Mouse (Mus musculus): Measurements from ENCODE around the gene Cngb1. TPM values are rescaled to one million over a fixed set of nuclear protein-coding genes. Genes with fewer than 3 reads are reported as not detected.
A peak's percentile ranks its signal among the peaks of the same experiment; 100 is the strongest.
"Not testable (repeated sequence)": the region's sequence is repeated elsewhere in the genome, so short reads cannot be mapped to it uniquely, and the experiment has no call there.

Cngb1 gene
- polyA plus RNA-seq, 1 experiment from 2014 or later, result 0.61 TPM

DNA sequence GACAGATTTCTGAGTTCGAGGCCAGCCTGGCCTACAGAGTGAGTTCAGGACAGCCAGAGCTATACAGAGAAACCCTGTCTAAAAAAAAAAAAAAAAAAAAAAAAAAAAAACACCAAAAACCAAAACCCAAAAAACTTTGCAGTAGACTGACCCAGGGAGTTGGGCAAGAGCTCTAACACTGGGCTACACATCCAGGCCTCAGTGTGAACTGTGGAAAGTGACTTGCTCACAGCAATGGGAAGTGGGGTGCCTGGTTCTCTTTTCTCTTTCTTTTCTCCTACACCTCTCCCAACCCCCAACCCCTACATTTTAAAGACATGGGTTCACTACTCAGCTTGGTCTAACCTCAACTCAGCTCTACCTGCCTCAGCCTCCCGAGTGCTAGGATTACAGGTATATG, 44.2 kb downstream of the Cngb1 start:
- no peaks in the 10 kb centered on the region for H3K4me1 ChIP-seq
- H3K27me3 ChIP-seq, result no peaks in the 10 kb centered on the region
- H3K4me3 ChIP-seq, result no peak overlapping the region
- no peak overlapping the region for H3K9ac ChIP-seq
- H3K4me2 ChIP-seq (replicated peaks), result no peak overlapping the region
- H3K36me3 ChIP-seq, result no peaks in the 10 kb centered on the region
- ATAC-seq (ENCODE audit: low FRiP score, low read depth), result no peak
- no peak overlapping the region for H3K27ac ChIP-seq
- 80% methylated on average over 2 of the region's 2 CpGs for WGBS
- no peaks in the 10 kb centered on the region; the same call in 1 of the 2 replicates for H3K9me3 ChIP-seq

DNA sequence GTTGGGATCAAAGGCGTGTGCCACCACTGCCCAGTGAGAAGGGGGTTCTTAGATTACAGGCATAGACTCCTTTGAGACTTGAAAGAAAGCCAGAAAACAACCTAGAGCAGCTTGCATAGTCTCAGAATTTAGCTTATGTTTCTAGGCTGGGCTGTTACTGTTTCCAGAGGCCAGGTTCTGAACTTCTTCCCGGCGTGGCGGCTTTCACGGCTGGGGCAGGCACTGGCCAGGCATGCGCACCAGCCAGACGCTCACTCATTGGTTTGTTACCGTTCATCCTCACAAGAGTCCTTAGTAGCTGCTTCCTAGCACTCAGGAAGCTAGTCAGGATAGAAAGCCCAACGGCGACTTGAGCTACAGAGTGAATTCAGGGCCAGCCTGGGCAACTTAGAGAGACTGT, 50.8 kb downstream of the Cngb1 start:
- no peaks in the 10 kb centered on the region for H3K36me3 ChIP-seq
- WGBS, result 78% methylated on average over 10 of the region's 10 CpGs
- H3K9me3 ChIP-seq, result no peaks in the 10 kb centered on the region
- no peaks in the 10 kb centered on the region for H3K27me3 ChIP-seq
- no peak for ATAC-seq (ENCODE audit: low FRiP score, low read depth)
- H3K4me1 ChIP-seq, result no peaks in the 10 kb centered on the region
- no peak overlapping the region for H3K4me2 ChIP-seq (replicated peaks)
- no peak overlapping the region for H3K9ac ChIP-seq
- no peak overlapping the region for H3K4me3 ChIP-seq
- H3K27ac ChIP-seq, result no peak overlapping the region

DNA sequence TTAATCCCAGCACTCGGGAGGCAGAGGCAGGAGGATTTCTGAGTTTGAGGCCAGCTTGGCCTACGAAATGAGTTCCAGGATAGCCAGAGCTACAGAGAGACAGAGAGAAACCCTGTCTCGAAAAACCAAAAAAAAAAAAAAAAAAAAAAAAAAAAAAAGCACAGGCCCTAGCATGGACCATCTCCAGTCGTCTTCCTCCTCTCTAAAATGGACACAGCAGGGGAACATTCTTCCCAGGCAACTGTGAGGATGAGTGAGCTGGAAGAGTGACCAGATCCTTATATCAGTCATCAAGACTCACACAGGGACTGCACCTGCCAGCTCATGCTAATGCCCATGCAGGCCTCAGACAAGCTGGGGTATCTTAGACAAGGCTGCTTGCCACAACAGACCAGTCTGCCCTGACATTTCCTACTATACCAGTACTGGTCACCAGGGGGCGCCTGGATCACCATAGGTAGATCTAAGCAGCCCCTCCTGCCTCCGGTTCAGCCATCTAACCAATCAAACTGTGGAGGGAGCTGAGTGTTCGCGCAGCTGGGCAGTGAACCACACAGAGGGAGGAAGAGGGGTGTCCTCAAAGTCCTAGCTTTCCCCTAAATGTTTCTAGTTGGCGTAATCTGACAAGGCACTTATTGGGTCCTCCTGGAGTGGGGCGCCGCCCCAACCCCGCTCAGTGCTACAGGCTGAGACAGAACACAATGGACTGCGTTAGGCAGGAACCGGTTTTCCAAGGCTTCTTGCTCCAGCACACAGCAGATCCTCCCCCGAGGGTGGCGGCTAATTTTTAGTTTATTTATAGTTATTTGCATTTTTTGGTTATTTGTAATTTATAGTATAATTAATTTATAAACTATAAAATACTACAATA, 51.6 kb downstream of the Cngb1 start:
- H3K9me3 ChIP-seq, result no peaks in the 10 kb centered on the region
- ATAC-seq (ENCODE audit: low FRiP score, low read depth), result peak; percentile 92
- no peaks in the 10 kb centered on the region for H3K4me1 ChIP-seq
- WGBS, result 23% methylated on average over 16 of the region's 16 CpGs
- peak overlapping the region; percentile 28 for H3K4me3 ChIP-seq
- peak overlapping the region; percentile 63 for H3K4me2 ChIP-seq (replicated peaks)
- peak overlapping the region; percentile 22; the same call in 1 of the 2 replicates for H3K27ac ChIP-seq
- no peaks in the 10 kb centered on the region for H3K27me3 ChIP-seq
- peak overlapping the region; percentile 57; the same call in 1 of the 2 replicates for H3K9ac ChIP-seq
- no peaks in the 10 kb centered on the region for H3K36me3 ChIP-seq

DNA sequence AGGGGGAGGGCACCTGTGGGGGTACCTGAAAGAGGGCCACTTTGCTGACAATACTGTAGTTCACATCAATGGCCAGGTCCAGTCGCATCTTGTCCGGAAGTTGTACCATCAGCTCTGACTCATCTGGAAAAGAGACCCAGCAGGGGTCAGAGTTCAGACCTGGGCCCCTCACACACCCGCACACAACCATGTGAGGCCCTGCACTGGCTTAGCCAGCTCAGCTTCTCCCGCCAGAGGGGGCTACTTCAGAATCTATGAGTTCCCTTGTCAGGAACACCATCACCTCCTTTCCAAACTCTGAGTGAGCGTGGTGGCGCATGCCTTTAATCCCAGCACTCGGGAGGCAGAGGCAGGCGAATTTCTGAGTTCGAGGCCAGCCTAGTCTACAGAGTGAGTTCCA, 54.3 kb downstream of the Cngb1 start:
- ATAC-seq (ENCODE audit: low FRiP score, low read depth), result no peak
- no peaks in the 10 kb centered on the region for H3K36me3 ChIP-seq
- H3K4me3 ChIP-seq, result no peak overlapping the region
- 63% methylated on average over 9 of the region's 9 CpGs for WGBS
- H3K9me3 ChIP-seq, result no peaks in the 10 kb centered on the region
- no peak overlapping the region for H3K27ac ChIP-seq
- no peak overlapping the region for H3K9ac ChIP-seq
- no peaks in the 10 kb centered on the region for H3K4me1 ChIP-seq
- H3K27me3 ChIP-seq, result no peaks in the 10 kb centered on the region
- H3K4me2 ChIP-seq (replicated peaks), result no peak overlapping the region

DNA sequence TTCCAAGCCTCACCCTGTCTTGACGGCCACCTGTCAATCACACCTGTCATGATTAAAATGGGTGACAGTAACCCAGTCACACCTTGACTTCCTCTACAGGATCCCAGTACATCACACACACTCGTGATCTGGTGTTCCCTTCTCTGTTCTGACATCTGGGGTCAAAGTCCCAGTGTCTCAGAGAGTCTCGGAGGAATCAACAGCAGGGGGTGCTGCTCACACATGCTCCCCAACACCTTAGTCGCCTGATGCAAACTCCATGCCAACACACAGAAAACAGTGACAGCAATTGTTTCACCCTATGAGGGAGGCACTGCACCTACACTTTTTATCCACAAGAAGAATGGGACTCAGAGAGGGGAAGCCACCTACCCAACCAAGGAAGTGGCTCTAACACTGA, 56.5 kb downstream of the Cngb1 start:
- no peaks in the 10 kb centered on the region for H3K27me3 ChIP-seq
- no peak for ATAC-seq (ENCODE audit: low FRiP score, low read depth)
- no peak overlapping the region for H3K4me2 ChIP-seq (replicated peaks)
- WGBS, result 45% methylated on average over 4 of the region's 4 CpGs
- H3K9ac ChIP-seq, result no peak overlapping the region
- no peaks in the 10 kb centered on the region for H3K9me3 ChIP-seq
- H3K27ac ChIP-seq, result no peak overlapping the region
- H3K36me3 ChIP-seq, result no peaks in the 10 kb centered on the region
- H3K4me3 ChIP-seq, result no peak overlapping the region
- peaks cover 6% of the 10 kb centered on the region for H3K4me1 ChIP-seq

DNA sequence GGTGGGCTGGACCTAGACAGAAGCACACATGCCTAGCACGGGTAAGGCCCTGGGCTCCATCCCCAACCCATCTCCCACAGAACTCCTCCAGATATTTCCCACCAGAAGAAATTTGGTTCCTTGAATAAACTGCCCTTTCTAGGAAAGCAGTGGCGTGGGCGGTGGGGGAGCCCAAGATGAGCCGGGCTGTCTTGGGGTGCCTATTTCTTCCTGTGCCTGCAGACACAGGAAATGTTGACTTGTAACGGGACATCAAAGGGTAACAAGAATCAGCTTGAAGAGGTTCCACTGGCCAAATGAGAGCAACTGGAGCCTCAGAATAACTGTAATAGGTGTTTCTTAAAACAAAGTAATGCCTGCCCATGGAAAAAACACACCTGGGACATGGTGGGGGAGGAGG, 59.1 kb downstream of the Cngb1 start:
- Histone ChIP-seq H3K36me3 (no peaks in the 10 kb centered on the region), H3K4me3 (no peak overlapping the region), H3K4me2 (replicated peaks) (no peak overlapping the region), H3K27ac (no peak overlapping the region), H3K4me1 (peaks cover 13% of the 10 kb centered on the region), H3K27me3 (no peaks in the 10 kb centered on the region), H3K9me3 (no peaks in the 10 kb centered on the region), H3K9ac (no peak overlapping the region)
- 70% methylated on average over 5 of the region's 5 CpGs for WGBS
- no peak for ATAC-seq (ENCODE audit: low FRiP score, low read depth)

DNA sequence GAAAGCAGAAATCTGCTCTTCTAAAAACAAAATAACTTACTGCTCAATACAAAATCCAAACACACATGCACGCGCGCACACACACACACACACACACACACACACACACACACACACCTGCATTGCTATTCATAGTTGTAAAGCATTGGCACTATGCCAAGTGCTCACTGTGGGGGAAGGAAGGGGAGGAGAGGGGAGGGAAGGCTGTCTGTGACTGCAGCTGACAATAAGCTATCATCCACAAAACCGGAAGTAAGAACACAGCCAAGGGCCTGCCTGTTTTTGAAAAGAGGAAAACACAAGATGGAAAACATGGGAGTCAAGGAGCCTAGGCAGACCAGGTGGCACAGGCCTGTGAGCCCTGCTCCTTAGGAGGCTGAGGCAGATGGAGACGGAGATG, 61.2 kb downstream of the Cngb1 start:
- WGBS, result 59% methylated on average over 5 of the region's 5 CpGs

DNA sequence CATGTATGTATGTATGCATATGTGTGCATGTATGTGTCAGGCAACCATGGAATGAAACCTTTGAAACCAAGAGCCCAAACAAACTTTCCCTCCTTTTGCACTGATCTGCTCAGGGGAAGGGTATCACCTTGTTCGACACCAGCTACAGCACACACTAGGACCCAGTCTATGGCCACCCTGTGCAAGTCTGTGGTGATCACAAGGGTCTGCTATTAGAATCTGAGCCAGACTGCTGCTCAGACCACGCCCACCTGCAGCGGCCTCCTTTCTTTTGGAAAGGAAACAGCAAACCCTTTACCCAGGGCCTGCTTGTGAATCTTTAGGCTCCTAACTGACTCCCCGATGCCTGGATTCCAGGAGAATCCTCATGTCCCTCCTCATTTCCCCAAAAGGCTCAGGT, 62.5 kb downstream of the Cngb1 start:
- no peak overlapping the region for H3K4me2 ChIP-seq (replicated peaks)
- no peak overlapping the region for H3K27ac ChIP-seq
- H3K36me3 ChIP-seq, result no peaks in the 10 kb centered on the region
- no peaks in the 10 kb centered on the region for H3K9me3 ChIP-seq
- 59% methylated on average over 4 of the region's 4 CpGs for WGBS
- H3K4me1 ChIP-seq, result peaks cover 13% of the 10 kb centered on the region
- no peaks in the 10 kb centered on the region for H3K27me3 ChIP-seq
- no peak overlapping the region for H3K9ac ChIP-seq
- ATAC-seq (ENCODE audit: low FRiP score, low read depth), result no peak; the same call in 1 of the 2 replicates
- no peak overlapping the region for H3K4me3 ChIP-seq

More for the DNA sequence above, 61.2 kb downstream of the Cngb1 start:
- 0 out of 2 replicates have a peak, but pooled peaks have one; percentile 30 for ATAC-seq (ENCODE audit: low FRiP score, low read depth)
- Histone ChIP-seq H3K9ac (no peak overlapping the region), H3K9me3 (no peaks in the 10 kb centered on the region), H3K4me1 (peaks cover 13% of the 10 kb centered on the region), H3K36me3 (no peaks in the 10 kb centered on the region), H3K27me3 (no peaks in the 10 kb centered on the region), H3K4me3 (no peak overlapping the region), H3K27ac (no peak overlapping the region), H3K4me2 (replicated peaks) (no peak overlapping the region)

DNA sequence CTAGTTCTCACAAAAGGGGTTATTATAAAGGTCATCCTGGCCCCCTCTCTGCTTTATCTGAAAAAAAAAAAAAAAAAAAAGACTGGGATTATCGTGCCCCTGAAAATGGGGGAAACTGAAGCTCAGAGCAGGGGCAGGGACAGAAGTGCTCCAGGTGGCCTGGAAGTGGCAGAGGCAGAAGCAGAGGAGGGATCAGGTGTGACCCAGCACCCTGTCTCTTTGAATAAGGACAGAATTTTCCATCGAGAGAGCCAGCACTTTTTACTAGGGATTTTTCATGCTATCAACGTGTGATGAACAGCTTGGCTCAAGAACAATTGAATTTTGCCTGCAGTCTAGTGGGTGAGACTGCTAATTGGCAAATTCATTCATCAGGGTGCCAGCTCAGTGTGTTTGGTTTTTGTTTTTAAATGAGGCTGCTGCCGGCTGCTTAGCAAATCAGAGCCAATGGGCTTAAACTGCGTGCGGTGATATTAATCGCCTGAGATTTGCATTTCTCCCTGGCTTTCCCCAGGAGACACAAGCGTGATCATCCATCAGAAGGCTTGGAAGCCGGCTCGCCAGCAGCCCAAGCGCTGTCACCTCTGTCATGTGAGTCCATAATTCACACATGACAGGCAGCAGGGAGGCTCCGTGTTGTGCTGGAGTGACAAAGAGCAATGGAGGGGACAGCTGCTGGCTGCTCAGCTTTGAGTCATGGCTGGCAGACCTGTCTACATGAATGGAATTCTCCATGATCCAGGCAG, 63.4 kb downstream of the Cngb1 start:
- no peak overlapping the region for H3K4me3 ChIP-seq
- H3K4me1 ChIP-seq, result peaks cover 13% of the 10 kb centered on the region
- no peaks in the 10 kb centered on the region for H3K36me3 ChIP-seq
- H3K27ac ChIP-seq, result no peak overlapping the region
- ATAC-seq (ENCODE audit: low FRiP score, low read depth), result no peak
- WGBS, result 43% methylated on average over 12 of the region's 12 CpGs
- no peaks in the 10 kb centered on the region for H3K27me3 ChIP-seq
- no peak overlapping the region for H3K4me2 ChIP-seq (replicated peaks)
- H3K9me3 ChIP-seq, result no peaks in the 10 kb centered on the region
- 0 out of 2 replicates have a peak overlapping the region, but pooled peaks have one; percentile 19 for H3K9ac ChIP-seq

DNA sequence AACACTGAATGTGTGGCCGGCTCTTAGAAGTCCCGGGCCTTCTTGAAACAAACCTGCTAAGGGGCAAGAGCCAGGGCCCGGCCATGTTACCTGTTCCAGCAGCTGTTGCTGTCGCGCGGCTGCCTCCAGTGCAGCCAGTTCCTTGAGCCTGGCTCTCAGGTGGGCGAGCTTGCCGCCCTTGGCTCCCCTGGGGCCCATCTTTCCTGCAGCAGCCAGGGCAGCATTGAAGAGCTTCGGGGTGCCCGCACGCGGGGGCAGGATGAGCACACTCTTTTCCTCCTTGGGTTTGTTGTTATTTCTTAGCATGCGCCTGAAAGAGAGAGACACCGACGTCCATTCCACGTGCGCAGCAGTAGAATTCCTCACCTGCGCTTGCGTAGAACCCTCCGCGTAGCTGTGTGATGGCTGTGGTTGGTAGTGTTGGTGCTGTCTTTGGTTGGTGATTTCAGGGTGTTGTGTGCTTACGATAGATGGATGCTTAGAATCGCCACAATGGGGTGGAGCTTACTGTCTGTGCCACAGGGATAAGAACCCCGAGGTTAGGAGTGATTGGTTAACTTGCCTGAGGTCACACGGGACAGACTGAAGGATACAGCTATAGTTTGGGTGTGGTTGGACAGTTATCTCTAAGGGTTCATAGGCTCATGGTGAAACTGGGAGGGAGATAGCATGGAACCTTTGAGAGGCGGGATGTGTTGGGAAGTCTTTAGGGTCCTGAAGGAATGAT, 64.1 kb downstream of the Cngb1 start:
- 87% methylated on average over 26 of the region's 26 CpGs for WGBS
- Histone ChIP-seq H3K4me2 (replicated peaks) (no peak overlapping the region), H3K4me3 (no peak overlapping the region), H3K9ac (no peak overlapping the region), H3K4me1 (peaks cover 13% of the 10 kb centered on the region), H3K27me3 (no peaks in the 10 kb centered on the region), H3K9me3 (0 out of 2 replicates have a peak, but pooled peaks cover 3% of the 10 kb centered on the region), H3K36me3 (no peaks in the 10 kb centered on the region), H3K27ac (no peak overlapping the region)
- ATAC-seq (ENCODE audit: low FRiP score, low read depth), result no peak

DNA sequence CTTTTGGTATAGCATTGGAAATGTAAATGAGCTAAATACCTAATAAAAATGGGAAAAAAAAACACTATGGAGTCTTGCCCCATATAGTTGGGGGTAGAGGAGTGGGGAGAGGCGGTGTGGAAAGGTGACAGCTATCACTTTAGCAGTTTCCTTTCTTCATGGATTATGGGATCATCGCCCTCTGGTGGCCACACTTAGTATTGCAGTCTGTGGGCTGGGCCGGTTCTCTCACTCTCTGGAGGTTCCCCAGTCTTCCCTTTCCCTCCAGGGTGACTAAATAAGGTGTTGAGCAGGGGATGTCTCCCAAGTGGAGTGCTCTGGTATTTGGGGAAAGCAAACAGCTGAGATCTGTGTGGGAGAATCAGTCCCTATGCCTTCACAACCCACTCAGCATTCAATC, 70.7 kb downstream of the Cngb1 start:
- Histone ChIP-seq H3K36me3 (no peaks in the 10 kb centered on the region), H3K4me1 (no peaks in the 10 kb centered on the region), H3K4me3 (no peak overlapping the region), H3K9me3 (0 out of 2 replicates have a peak, but pooled peaks cover 3% of the 10 kb centered on the region), H3K4me2 (replicated peaks) (no peak overlapping the region), H3K27ac (no peak overlapping the region), H3K9ac (no peak overlapping the region), H3K27me3 (no peaks in the 10 kb centered on the region)
- WGBS, result 7% methylated on average over 3 of the region's 3 CpGs
- no peak for ATAC-seq (ENCODE audit: low FRiP score, low read depth)

DNA sequence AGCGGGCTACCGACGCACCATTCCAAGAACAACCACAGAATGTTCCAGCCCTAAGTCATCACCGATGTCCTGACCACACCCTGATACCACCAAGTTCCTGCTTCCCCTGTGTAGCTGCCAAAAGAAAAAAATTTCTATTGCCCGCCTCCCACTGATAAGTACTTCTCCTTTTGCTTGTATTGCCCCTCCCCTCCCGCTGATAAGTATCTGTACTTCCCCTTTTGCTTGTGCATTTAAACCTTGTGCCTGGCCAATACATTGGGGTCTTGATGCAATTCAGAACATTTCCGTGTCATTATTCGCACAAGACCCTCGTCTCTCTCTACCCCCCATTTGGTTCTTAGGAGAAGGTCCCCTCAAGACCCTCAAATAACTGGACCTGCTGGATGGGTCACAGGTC, 76.3 kb downstream of the Cngb1 start:
- not testable (repeated sequence) for H3K27ac ChIP-seq; H3K4me2 ChIP-seq (replicated peaks); H3K36me3 ChIP-seq; H3K27me3 ChIP-seq; H3K4me3 ChIP-seq; ATAC-seq (ENCODE audit: low FRiP score, low read depth); H3K9me3 ChIP-seq; H3K9ac ChIP-seq
- 94% methylated on average over 9 of the region's 9 CpGs for WGBS
- peaks cover 12% of the 10 kb centered on the region; the same call in 1 of the 2 replicates for H3K4me1 ChIP-seq
